Mouse (Mus musculus): ENCODE measurements around the gene Mthfd1l. TPM values are rescaled to one million over a fixed set of nuclear protein-coding genes. Genes with fewer than 3 reads are reported as not detected.

The Mthfd1l gene
- polyA plus RNA-seq, 1 experiment, result 2.2 TPM

- WGBS, result 61% methylated on average over 3 of the region's 3 CpGs
- DNase-seq (ENCODE audit: low read depth, low spot score), result no peak
These were observed 166.6 kb downstream of the Mthfd1l start for GRCm38 (mm10) chr10:4139531-4139930.

- no peak for DNase-seq (ENCODE audit: low read depth, low spot score)
- 82% methylated on average over 7 of the region's 7 CpGs for WGBS
These were observed 168.8 kb downstream of the Mthfd1l start for GRCm38 (mm10) chr10:4141689-4142088.

- 95% methylated on average over 10 of the region's 10 CpGs for WGBS
- DNase-seq (ENCODE audit: low read depth, low spot score), result no peak
These were observed 169.9 kb downstream of the Mthfd1l start for GRCm38 (mm10) chr10:4142816-4143215.

- 72% methylated on average over 1 of the region's 1 CpGs for WGBS
- DNase-seq (ENCODE audit: low read depth, low spot score), result no peak
These were observed 170.5 kb downstream of the Mthfd1l start for GRCm38 (mm10) chr10:4143381-4143780.

- no peak for DNase-seq (ENCODE audit: low read depth, low spot score)
- 73% methylated on average over 16 of the region's 16 CpGs for WGBS
These were observed 172.3 kb downstream of the Mthfd1l start for GRCm38 (mm10) chr10:4145080-4145807.

GRCm38 (mm10) chr10:4146947-4147346 is 174.0 kb downstream of the Mthfd1l start:
- WGBS, result 65% methylated on average over 4 of the region's 4 CpGs
- no peak for DNase-seq (ENCODE audit: low read depth, low spot score)

- WGBS, result 91% methylated on average over 4 of the region's 4 CpGs
- DNase-seq (ENCODE audit: low read depth, low spot score), result no peak
These were observed 178.2 kb downstream of the Mthfd1l start for GRCm38 (mm10) chr10:4151159-4151558.

GRCm38 (mm10) chr10:4151862-4152776 is 179.2 kb downstream of the Mthfd1l start:
- WGBS, result 69% methylated on average over 12 of the region's 12 CpGs
- DNase-seq (ENCODE audit: low read depth, low spot score), result no peak

GRCm38 (mm10) chr10:4153031-4153430 is 180.1 kb downstream of the Mthfd1l start:
- DNase-seq (ENCODE audit: low read depth, low spot score), result no peak
- 79% methylated on average over 4 of the region's 4 CpGs for WGBS

- no peak for DNase-seq (ENCODE audit: low read depth, low spot score)
- WGBS, result 73% methylated on average over 6 of the region's 6 CpGs
These were observed 181.1 kb downstream of the Mthfd1l start for GRCm38 (mm10) chr10:4154035-4154434.

GRCm38 (mm10) chr10:4155521-4155920 is 182.6 kb downstream of the Mthfd1l start:
- 65% methylated on average over 5 of the region's 5 CpGs for whole genome bisulfite sequencing
- DNase-seq (ENCODE audit: low read depth, low spot score), result no peak

- no peak for DNase-seq (ENCODE audit: low read depth, low spot score)
- WGBS, result 58% methylated on average over 5 of the region's 5 CpGs
These were observed 185.6 kb downstream of the Mthfd1l start for GRCm38 (mm10) chr10:4158533-4158932.

- DNase-seq (ENCODE audit: low read depth, low spot score), result no peak
- WGBS, result 72% methylated on average over 8 of the region's 8 CpGs
These were observed 186.7 kb downstream of the Mthfd1l start for GRCm38 (mm10) chr10:4159541-4160090.

- 78% methylated on average over 13 of the region's 13 CpGs for WGBS
- DNase-seq (ENCODE audit: low read depth, low spot score), result no peak
These were observed 187.4 kb downstream of the Mthfd1l start for GRCm38 (mm10) chr10:4160242-4160785.

GRCm38 (mm10) chr10:4162049-4162448 is 189.1 kb downstream of the Mthfd1l start:
- 78% methylated on average over 2 of the region's 2 CpGs for WGBS
- DNase-seq (ENCODE audit: low read depth, low spot score), result no peak

- WGBS, result 69% methylated on average over 3 of the region's 3 CpGs
- no peak for DNase-seq (ENCODE audit: low read depth, low spot score)
These were observed 190.1 kb downstream of the Mthfd1l start for GRCm38 (mm10) chr10:4162976-4163375.

- no peak for DNase-seq (ENCODE audit: low read depth, low spot score)
- whole genome bisulfite sequencing, result 72% methylated on average over 9 of the region's 9 CpGs
These were observed 191.8 kb downstream of the Mthfd1l start for GRCm38 (mm10) chr10:4164681-4165080.

GRCm38 (mm10) chr10:4168222-4168798 is 195.4 kb downstream of the Mthfd1l start:
- WGBS, result 41% methylated on average over 5 of the region's 5 CpGs
- no peak for DNase-seq (ENCODE audit: low read depth, low spot score)

- WGBS, result 78% methylated on average over 5 of the region's 5 CpGs
- no peak for DNase-seq (ENCODE audit: low read depth, low spot score)
These were observed 201.3 kb downstream of the Mthfd1l start for GRCm38 (mm10) chr10:4174229-4174628.

- DNase-seq (ENCODE audit: low read depth, low spot score), result no peak
- 79% methylated on average over 3 of the region's 3 CpGs for WGBS
These were observed 201.8 kb downstream of the Mthfd1l start for GRCm38 (mm10) chr10:4174717-4175116.
